Mouse (Mus musculus) right cerebral cortex, postnatal 4 days (tissue): ENCODE measurements around the gene Rbpms2.
A peak's percentile ranks its signal among the peaks of the same experiment; 100 is the strongest.
"Not testable (repeated sequence)": the region's sequence is repeated elsewhere in the genome, so short reads cannot be mapped to it uniquely, and the experiment has no call there.

Source experiments
- DNase-seq: peaks from one replicate; pipeline ENCODE4 v3.0.0-alpha.2; 2022

Rbpms2 gene

GRCm38 (mm10) chr9:65661029-65661428, 31.6 kb downstream of the Rbpms2 start:
- DNase-seq = no peak

- no peak for DNase-seq
These were observed 32.0 kb downstream of the Rbpms2 start for GRCm38 (mm10) chr9:65661493-65661892.

- peak; percentile 56 for DNase-seq
These were observed 34.7 kb downstream of the Rbpms2 start for GRCm38 (mm10) chr9:65664163-65664562.

- peak; percentile 65 for DNase-seq
These were observed 36.6 kb downstream of the Rbpms2 start for GRCm38 (mm10) chr9:65666042-65666441.

GRCm38 (mm10) chr9:65667701-65668100, 38.3 kb downstream of the Rbpms2 start, which contains the start of gene Oaz2:
Gene Oaz2 (plus strand): TSS chr9:65668001.
- DNase-seq = no peak

GRCm38 (mm10) chr9:65671431-65671931, 42.0 kb downstream of the Rbpms2 start:
- DNase-seq = no peak

DNA sequence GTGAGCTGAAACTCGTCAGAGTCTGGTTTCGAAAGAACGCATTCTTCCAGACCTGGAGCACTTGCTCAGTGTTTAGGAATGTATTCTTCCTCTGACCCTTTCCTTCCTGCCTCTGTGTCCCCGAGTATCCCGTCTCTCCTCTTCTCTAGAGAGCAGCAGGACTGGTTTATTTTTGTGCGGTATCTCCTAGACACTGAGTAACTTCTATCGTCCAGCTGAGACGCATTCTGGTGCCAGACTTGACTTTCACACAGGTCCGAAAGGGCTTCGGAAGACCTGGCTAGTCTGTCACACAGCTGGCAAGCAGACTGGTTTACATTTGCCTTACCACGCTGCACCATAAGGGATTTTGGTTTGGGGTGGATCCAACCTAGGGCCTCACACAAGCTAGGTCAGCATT, 43.5 kb downstream of the Rbpms2 start:
- DNase-seq = no peak

GRCm38 (mm10) chr9:65675461-65676357, 46.3 kb downstream of the Rbpms2 start:
- no peak for DNase-seq

- DNase-seq = peak; percentile 97
These were observed 47.1 kb downstream of the Rbpms2 start for GRCm38 (mm10) chr9:65676358-65677118.

DNA sequence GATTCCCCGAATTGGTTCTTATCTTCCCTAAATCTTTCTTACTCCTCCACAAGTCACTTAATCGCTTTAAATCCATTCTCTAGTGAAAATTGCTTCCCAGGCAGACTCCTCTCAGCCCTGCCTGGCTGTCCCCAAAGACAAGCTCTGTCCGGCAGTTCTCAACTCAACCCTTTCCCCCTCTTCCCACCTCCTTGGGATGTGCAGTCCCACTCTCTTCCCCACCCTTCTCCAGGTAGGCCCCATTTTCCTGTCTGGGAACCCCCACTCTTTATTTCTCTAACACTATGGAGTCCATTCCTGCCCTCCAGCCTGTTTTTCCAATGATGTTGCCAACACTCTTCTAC, 47.6 kb downstream of the Rbpms2 start:
- DNase-seq = no peak

- DNase-seq = peak; percentile 30
These were observed 49.8 kb downstream of the Rbpms2 start for GRCm38 (mm10) chr9:65679181-65679761.

DNA sequence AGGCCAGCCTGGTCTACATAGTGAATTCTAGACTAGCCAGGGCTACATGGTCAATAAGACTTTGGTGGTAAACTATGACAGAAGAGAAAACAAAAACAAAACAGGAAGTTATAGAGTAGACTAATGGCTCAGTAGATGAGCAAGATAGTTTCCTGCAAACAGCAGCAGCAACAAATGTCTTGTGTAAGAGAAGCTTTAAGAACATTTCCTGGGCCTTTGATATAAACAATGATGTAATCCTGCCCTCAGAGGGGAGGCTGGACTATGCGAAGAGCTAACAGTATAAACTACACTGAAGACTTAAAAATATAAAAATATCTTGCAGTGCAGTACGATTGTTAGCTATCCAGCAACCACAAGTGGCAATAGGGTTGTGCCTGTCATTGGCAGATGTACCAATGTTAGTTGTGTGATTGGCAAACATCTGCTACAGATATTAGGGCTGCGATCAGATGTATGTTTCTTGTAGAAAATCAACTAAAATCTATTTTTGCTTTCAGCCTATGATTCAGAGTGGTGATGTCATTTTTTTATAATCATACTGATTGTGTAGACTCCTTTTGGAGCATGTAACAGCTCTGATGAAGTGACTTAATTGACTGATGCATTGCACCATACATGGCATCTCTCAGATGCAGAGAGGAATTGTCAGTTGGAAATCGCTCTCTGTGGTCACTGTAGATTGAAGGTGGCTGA, 51.6 kb downstream of the Rbpms2 start:
- DNase-seq = no peak

GRCm38 (mm10) chr9:65681634-65681940, 52.1 kb downstream of the Rbpms2 start:
- no peak for DNase-seq

GRCm38 (mm10) chr9:65682183-65682582, 52.7 kb downstream of the Rbpms2 start:
- no peak for DNase-seq

GRCm38 (mm10) chr9:65682994-65683393, 53.5 kb downstream of the Rbpms2 start:
- DNase-seq = no peak

DNA sequence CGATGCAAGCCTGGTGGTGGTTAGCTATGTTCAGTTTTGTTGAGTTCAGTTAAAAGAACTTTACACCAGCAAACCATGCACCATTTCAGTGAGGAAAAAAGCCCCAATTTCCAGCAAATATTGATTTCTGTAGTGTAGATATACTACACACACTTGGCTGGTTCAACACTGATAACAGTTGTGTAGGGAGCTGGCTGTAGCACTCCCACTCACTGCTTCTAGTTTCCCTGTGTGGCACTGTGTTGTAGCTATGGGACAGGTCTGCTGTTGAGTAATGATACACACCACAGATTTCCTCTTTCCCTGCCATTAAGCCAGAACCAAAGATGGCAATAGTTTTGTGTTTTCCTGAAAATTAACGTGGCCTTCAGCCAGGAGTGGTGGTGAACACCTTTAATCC, 55.3 kb downstream of the Rbpms2 start:
- no peak for DNase-seq

GRCm38 (mm10) chr9:65689869-65690268, 60.4 kb downstream of the Rbpms2 start:
- DNase-seq = not testable (repeated sequence)

GRCm38 (mm10) chr9:65692466-65692865, 63.0 kb downstream of the Rbpms2 start:
- no peak for DNase-seq

DNA sequence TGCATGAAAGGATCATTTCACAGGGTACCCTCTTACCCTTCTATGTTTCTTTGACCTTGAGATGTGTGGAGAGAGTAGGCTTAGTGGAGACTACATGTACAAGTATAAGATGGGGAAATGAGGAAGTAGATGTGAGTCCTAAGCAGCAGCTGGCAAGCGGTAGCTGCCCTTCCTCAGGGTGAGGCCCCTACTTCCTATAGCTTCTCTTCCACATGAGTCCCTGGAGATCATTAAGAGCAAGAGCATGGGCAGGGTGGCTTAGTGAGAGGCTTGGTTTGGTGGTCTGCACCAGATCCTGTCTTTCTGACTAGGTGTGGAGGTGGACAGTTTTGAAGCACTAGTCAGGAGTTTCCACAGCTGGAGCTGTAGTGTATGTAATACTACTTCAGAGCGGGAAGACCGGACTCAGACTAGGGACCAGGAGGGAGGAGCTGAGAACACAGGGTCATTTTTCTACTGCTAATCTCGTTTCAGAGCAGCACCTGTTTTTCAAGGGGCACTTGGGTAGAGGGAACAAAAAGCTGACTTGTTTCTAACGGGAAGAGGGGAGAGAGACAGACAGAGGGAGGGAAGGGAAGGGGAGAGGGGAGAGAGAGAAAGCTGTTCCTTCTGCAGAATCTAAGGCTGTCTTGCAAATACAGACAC, 63.6 kb downstream of the Rbpms2 start:
- DNase-seq = no peak

DNA sequence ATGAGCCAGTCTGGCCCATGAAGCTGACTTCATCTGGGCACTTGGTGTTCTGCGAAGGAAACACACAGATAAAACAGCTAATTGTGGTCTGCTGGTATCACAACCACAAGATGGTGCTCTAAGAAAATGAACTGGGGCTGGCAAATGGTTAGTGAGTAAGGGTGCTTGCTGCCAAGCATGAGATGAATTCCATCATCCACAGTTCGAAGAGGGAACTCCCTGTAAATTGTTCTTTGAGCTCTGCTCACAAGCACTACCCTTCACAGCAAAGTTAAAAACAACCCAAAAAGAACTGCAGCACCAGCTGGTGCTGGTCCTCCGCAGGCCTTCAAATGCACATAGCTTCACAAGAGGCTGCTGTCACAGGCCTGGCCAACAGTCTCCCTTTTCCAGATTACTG, 66.2 kb downstream of the Rbpms2 start:
- DNase-seq = no peak

DNA sequence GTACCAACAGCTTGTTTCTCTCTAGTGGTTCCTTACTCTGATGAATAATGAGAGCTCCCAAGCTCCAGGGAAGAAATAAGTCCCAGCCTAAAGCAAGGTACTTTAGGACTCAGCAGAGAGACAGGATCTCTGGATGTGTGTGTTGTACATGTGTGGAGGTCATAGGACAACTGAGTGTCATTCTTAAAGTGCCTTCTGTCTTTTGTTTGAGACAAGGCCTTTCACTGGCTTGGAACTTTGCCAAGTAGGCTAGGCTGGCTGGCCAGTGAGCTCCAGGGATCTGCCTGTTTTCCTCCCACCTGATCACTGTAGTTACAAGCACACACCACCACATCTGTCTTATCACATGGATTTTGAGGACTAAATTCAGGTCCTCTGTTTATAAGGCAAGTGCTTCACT, 66.9 kb downstream of the Rbpms2 start:
- no peak for DNase-seq

GRCm38 (mm10) chr9:65697356-65697755, 67.9 kb downstream of the Rbpms2 start:
- DNase-seq = no peak

GRCm38 (mm10) chr9:65697992-65698391, 68.5 kb downstream of the Rbpms2 start:
- no peak for DNase-seq
